Mouse (Mus musculus) intestine, postnatal 0 days (tissue): ENCODE measurements around the gene Iqcc. TPM values are rescaled to one million over a fixed set of nuclear protein-coding genes. Genes with fewer than 3 reads are reported as not detected.

Experiments used
- ATAC-seq: fragments of 200-750 bp; cut with Nextera tagmentation; 2 replicates; pipeline ENCODE4 v1.8.0; 2017; ENCODE audit warnings: mild to moderate bottlenecking, moderate TSS enrichment, moderate library complexity
- H3K27ac ChIP-seq: fragments of 300-500 bp; sonication (generic); 2 replicates; pipeline ENCODE4 v1.5.1; 2014; ENCODE audit warnings: mild to moderate bottlenecking, low read depth, low read length, moderate library complexity
- H3K27me3 ChIP-seq: fragments of 300-500 bp; sonication (generic); replicated peaks from 2 replicates; pipeline ENCODE4 v1.6.1; 2014; ENCODE audit warnings: low read length, mixed read lengths; ENCODE audit not compliant: control insufficient read depth, insufficient read depth
- H3K36me3 ChIP-seq: fragments of 300-500 bp; sonication (generic); 2 replicates; pipeline ENCODE4 v1.6.1; 2014; ENCODE audit warnings: mild to moderate bottlenecking, moderate library complexity; ENCODE audit not compliant: control insufficient read depth, insufficient read depth
- H3K4me1 ChIP-seq: fragments of 300-500 bp; sonication (generic); replicated peaks from 2 replicates; pipeline ENCODE4 v1.6.1; 2014; ENCODE audit warnings: antibody characterized with exemption, low read length, mixed read lengths; ENCODE audit not compliant: control insufficient read depth, insufficient read depth
- H3K4me2 ChIP-seq: fragments of 300-500 bp; sonication (generic); replicated peaks from 2 replicates; pipeline ENCODE4 v1.6.1; 2014; ENCODE audit warnings: low read depth, mild to moderate bottlenecking, moderate library complexity
- H3K4me3 ChIP-seq: fragments of 300-500 bp; sonication (generic); 2 replicates; pipeline ENCODE4 v1.5.1; 2014; ENCODE audit warnings: low read depth, low read length
- H3K9ac ChIP-seq: fragments of 300-500 bp; sonication (generic); 2 replicates; pipeline ENCODE4 v1.6.1; 2014; ENCODE audit warnings: mild to moderate bottlenecking, low read depth, low read length
- H3K9me3 ChIP-seq: fragments of 300-500 bp; sonication (generic); 2 replicates; pipeline ENCODE4 v1.6.1; 2016; ENCODE audit warnings: mixed run types; ENCODE audit not compliant: control insufficient read depth
- CTCF ChIP-seq: sonication (generic); IDR thresholded peaks from 2 replicates; pipeline ENCODE4 v1.5.1; 2016; ENCODE audit warnings: low read depth, mild to moderate bottlenecking, control low read depth, antibody characterized with exemption, moderate library complexity
- WGBS: fragments of 180-500 bp; shearing (Covaris S2); extraction: QIAGEN DNeasy Blood & Tissue Kit; methylation state at CpG from one replicate; pipeline ENCODE4 v1.1.7; 2014; 5-methylcytosine and 5-hydroxymethylcytosine counted together
- polyA plus RNA-seq: library from polyadenylated mRNA; unstranded; fragments of >200 nt; fragmentation: Nextera tagmentation; extraction: Ambion mirVana; gene quantifications from 2 replicates; pipeline ENCODE4 v1.2.1, GENCODE M21; 2015

The Iqcc gene
- polyA plus RNA-seq, 1 experiment from 2014 or later: 15.9 TPM

- no peak for TF ChIP-seq CTCF
- no peaks in the 10 kb centered on the region for H3K4me1 ChIP-seq
- no peak overlapping the region for H3K4me3 ChIP-seq
- no peaks in the 10 kb centered on the region for H3K9me3 ChIP-seq
- WGBS: 88% methylated on average over 12 of the region's 12 CpGs
- H3K36me3 ChIP-seq: peaks cover 88% of the 10 kb centered on the region
- ATAC-seq: no peak
- no peaks in the 10 kb centered on the region for H3K27me3 ChIP-seq
- H3K9ac ChIP-seq: no peak overlapping the region
- H3K27ac ChIP-seq: no peak overlapping the region; the same call in 1 of the 2 replicates
- no peak overlapping the region for H3K4me2 ChIP-seq
These were observed 13.0 kb upstream of the Iqcc start for GRCm38 (mm10) chr4:129631867-129632266.

DNA sequence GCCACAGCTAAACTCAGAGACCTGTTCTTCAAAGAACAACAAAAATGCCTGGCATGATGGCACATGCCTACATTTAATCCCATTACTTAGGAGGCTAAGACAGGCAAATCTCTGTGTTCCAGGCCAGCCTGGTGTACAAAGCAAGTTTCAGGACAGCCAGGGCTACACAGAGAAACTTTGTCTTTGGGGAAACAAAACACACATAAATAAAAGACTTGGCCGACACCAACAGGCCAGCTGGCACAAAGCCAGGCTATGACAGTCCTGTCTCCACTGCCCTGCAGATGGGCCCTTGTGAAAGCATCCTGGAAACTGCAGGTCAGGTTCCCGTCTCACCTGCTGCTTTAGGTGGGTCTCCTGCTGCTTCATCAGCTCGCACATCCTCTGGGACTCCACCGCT lies 12.0 kb upstream of the Iqcc start:
- ATAC-seq: no peak
- no peak for TF ChIP-seq CTCF
- Histone ChIP-seq H3K4me2 (no peak overlapping the region), H3K9me3 (no peaks in the 10 kb centered on the region), H3K36me3 (peaks cover 88% of the 10 kb centered on the region), H3K4me3 (no peak overlapping the region), H3K4me1 (no peaks in the 10 kb centered on the region), H3K27ac (no peak overlapping the region), H3K9ac (no peak overlapping the region), H3K27me3 (no peaks in the 10 kb centered on the region)
- WGBS: 72% methylated on average over 4 of the region's 4 CpGs

- Histone ChIP-seq H3K27me3 (no peaks in the 10 kb centered on the region), H3K4me3 (no peak overlapping the region), H3K27ac (no peak overlapping the region), H3K4me1 (peaks cover 12% of the 10 kb centered on the region; the same call in 1 of the 2 replicates), H3K9me3 (no peaks in the 10 kb centered on the region), H3K36me3 (peaks cover 44% of the 10 kb centered on the region), H3K4me2 (no peak overlapping the region), H3K9ac (no peak overlapping the region)
- 74% methylated on average over 6 of the region's 6 CpGs for WGBS
- no peak for ATAC-seq
- TF ChIP-seq CTCF: no peak
These were observed 7.1 kb upstream of the Iqcc start for GRCm38 (mm10) chr4:129626035-129626434.

- Histone ChIP-seq H3K36me3 (peaks cover 40% of the 10 kb centered on the region), H3K9ac (no peak overlapping the region), H3K4me3 (no peak overlapping the region), H3K27ac (no peak overlapping the region), H3K9me3 (no peaks in the 10 kb centered on the region), H3K4me2 (peak overlapping the region; percentile 86; the same call in 1 of the 2 replicates), H3K27me3 (no peaks in the 10 kb centered on the region), H3K4me1 (peaks cover 12% of the 10 kb centered on the region; the same call in 1 of the 2 replicates)
- TF ChIP-seq CTCF: no peak
- 47% methylated on average over 4 of the region's 4 CpGs for WGBS
- no peak for ATAC-seq
These were observed 6.6 kb upstream of the Iqcc start for GRCm38 (mm10) chr4:129625496-129625895.

GRCm38 (mm10) chr4:129625029-129625370 lies 6.1 kb upstream of the Iqcc start:
- Histone ChIP-seq H3K4me3 (peak overlapping the region; percentile 64), H3K9me3 (no peaks in the 10 kb centered on the region), H3K9ac (0 out of 2 replicates have a peak overlapping the region, but pooled peaks have one; percentile 17), H3K4me2 (peak overlapping the region; percentile 86), H3K4me1 (peaks cover 12% of the 10 kb centered on the region; the same call in 1 of the 2 replicates), H3K27me3 (no peaks in the 10 kb centered on the region), H3K27ac (peak overlapping the region; percentile 86), H3K36me3 (peaks cover 35% of the 10 kb centered on the region)
- ATAC-seq: 0 out of 2 replicates have a peak, but pooled peaks have one; percentile 2
- TF ChIP-seq CTCF: no peak
- 16% methylated on average over 6 of the region's 6 CpGs for WGBS

DNA sequence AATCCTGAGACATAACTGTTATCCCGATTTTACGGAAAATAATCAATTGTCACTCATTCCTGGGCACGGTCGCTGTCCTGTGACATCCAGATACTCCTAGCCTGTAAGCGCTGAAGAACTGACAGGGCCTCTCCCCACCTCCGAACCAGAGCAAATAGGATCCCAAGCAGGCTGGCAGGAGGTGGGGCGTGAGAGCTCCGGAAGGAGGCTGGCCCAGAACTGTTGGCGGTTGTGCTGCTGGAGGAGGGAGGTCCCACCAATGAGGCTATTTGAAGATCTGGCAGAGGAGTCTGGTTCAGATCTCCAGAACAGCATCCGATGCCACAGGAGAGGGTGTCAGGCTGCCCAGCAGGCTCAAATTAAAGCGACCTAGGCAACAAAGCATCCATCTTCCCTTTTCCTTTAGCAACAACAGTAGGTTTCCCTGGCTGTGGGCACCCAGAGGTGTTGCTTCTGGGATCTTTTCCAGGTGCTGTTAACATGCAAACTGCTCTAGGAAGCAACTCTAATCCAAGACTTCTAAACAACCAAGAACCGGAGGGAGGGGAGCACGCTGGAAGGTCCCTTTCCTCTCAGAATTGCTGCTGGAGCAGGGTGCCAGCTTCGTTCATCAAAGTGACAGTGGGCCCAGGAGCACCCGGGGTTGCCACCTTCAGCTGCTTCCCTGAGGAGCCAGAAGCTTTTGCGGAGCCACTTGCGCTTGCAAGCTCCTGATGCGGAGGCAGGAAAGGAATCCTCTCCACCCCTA lies 5.6 kb upstream of the Iqcc start:
- H3K27me3 ChIP-seq: no peaks in the 10 kb centered on the region
- H3K27ac ChIP-seq: peak overlapping the region; percentile 86
- H3K9me3 ChIP-seq: no peaks in the 10 kb centered on the region
- peak overlapping the region; percentile 67 for H3K9ac ChIP-seq
- peaks cover 29% of the 10 kb centered on the region for H3K36me3 ChIP-seq
- TF ChIP-seq CTCF: no peak
- H3K4me1 ChIP-seq: peaks cover 12% of the 10 kb centered on the region; the same call in 1 of the 2 replicates
- ATAC-seq: peak; percentile 86
- WGBS: 2% methylated on average over 18 of the region's 18 CpGs
- peak overlapping the region; percentile 86 for H3K4me2 ChIP-seq
- peak overlapping the region; percentile 64 for H3K4me3 ChIP-seq
